Mouse (Mus musculus): ENCODE results near the gene Cldn20. TPM values are rescaled to one million over a fixed set of nuclear protein-coding genes. Genes with fewer than 3 reads are reported as not detected.

Cldn20 gene
- total RNA-seq (2014; rRNA removed; ENCODE audit: low replicate concordance) (not detected in 2 replicates), polyA plus RNA-seq (2015; fragmentation: Nextera tagmentation; extraction: Ambion mirVana) (not detected in 2 replicates)

- H3K36me3 ChIP-seq (replicated peaks; ENCODE audit: control insufficient read depth, insufficient read depth, low read length), result no peaks in the 10 kb centered on the region
- TF ChIP-seq EP300 (IDR thresholded peaks at IDR 0.05; ENCODE audit: low read depth), result no peak
- H3K4me2 ChIP-seq (ENCODE audit: low read depth, low read length), result no peak within 1 kb of the TSS
- H3K9me3 ChIP-seq (replicated peaks; ENCODE audit: control insufficient read depth, low read length), result no peaks in the 10 kb centered on the region
- H3K27me3 ChIP-seq (ENCODE audit: control insufficient read depth, insufficient read depth, low read length), result no peaks in the 10 kb centered on the region
- H3K4me3 ChIP-seq (ENCODE audit: low read depth, low read length), result no peak within 1 kb of the TSS
- no peak for DNase-seq (ENCODE audit: low spot score)
- WGBS, result 82% methylated on average over 4 of the region's 4 CpGs
- no peak within 1 kb of the TSS for H3K27ac ChIP-seq (ENCODE audit: low read depth)
- H3K9ac ChIP-seq (replicated peaks; ENCODE audit: low read depth, low read length), result no peak within 1 kb of the TSS
- no peaks in the 10 kb centered on the region for H3K4me1 ChIP-seq (ENCODE audit: control insufficient read depth, insufficient read depth)
- no peak for ATAC-seq (ENCODE audit: insufficient read depth, low read depth)
Measured at GRCm38 (mm10) chr17:3532254-3532653, at the start of gene Cldn20. Gene Cldn20 (plus strand): TSS chr17:3532554.

GRCm38 (mm10) chr17:3483091-3483490 is 49.3 kb upstream of the Cldn20 start:
- Histone ChIP-seq H3K27ac (ENCODE audit: low read depth) (no peak overlapping the region), H3K4me2 (ENCODE audit: low read depth, low read length) (no peak overlapping the region), H3K36me3 (replicated peaks; ENCODE audit: control insufficient read depth, insufficient read depth, low read length) (no peaks in the 10 kb centered on the region; the same call in 1 of the 2 replicates), H3K4me1 (ENCODE audit: control insufficient read depth, insufficient read depth) (no peaks in the 10 kb centered on the region), H3K4me3 (ENCODE audit: low read depth, low read length) (no peak overlapping the region), H3K9me3 (replicated peaks; ENCODE audit: control insufficient read depth, low read length) (no peaks in the 10 kb centered on the region), H3K9ac (replicated peaks; ENCODE audit: low read depth, low read length) (no peak overlapping the region), H3K27me3 (ENCODE audit: control insufficient read depth, insufficient read depth, low read length) (no peaks in the 10 kb centered on the region)
- no peak for ATAC-seq (ENCODE audit: insufficient read depth, low read depth)
- no peak for DNase-seq (ENCODE audit: low spot score)
- 85% methylated on average over 8 of the region's 8 CpGs for WGBS
- no peak for TF ChIP-seq EP300 (IDR thresholded peaks at IDR 0.05; ENCODE audit: low read depth)
- no peak for TF ChIP-seq CTCF (IDR thresholded peaks at IDR 0.05; ENCODE audit: low read depth)

- H3K27ac ChIP-seq (ENCODE audit: low read depth), result no peak overlapping the region
- H3K4me3 ChIP-seq (ENCODE audit: low read depth, low read length), result no peak overlapping the region
- H3K9ac ChIP-seq (replicated peaks; ENCODE audit: low read depth, low read length), result no peak overlapping the region
- H3K4me1 ChIP-seq (ENCODE audit: control insufficient read depth, insufficient read depth), result no peaks in the 10 kb centered on the region
- TF ChIP-seq CTCF (IDR thresholded peaks at IDR 0.05; ENCODE audit: low read depth), result no peak
- TF ChIP-seq EP300 (IDR thresholded peaks at IDR 0.05; ENCODE audit: low read depth), result no peak
- no peak overlapping the region for H3K4me2 ChIP-seq (ENCODE audit: low read depth, low read length)
- H3K9me3 ChIP-seq (replicated peaks; ENCODE audit: control insufficient read depth, low read length), result no peaks in the 10 kb centered on the region
- WGBS, result 75% methylated on average over 7 of the region's 7 CpGs
- H3K27me3 ChIP-seq (ENCODE audit: control insufficient read depth, insufficient read depth, low read length), result no peaks in the 10 kb centered on the region
- DNase-seq (ENCODE audit: low spot score) (no peak), ATAC-seq (ENCODE audit: insufficient read depth, low read depth) (no peak)
- H3K36me3 ChIP-seq (replicated peaks; ENCODE audit: control insufficient read depth, insufficient read depth, low read length), result no peaks in the 10 kb centered on the region
Measured at GRCm38 (mm10) chr17:3485851-3486250, 46.5 kb upstream of the Cldn20 start.

- Histone ChIP-seq H3K4me3 (ENCODE audit: low read depth, low read length) (no peak overlapping the region), H3K4me1 (ENCODE audit: control insufficient read depth, insufficient read depth) (no peaks in the 10 kb centered on the region), H3K27ac (ENCODE audit: low read depth) (no peak overlapping the region), H3K27me3 (ENCODE audit: control insufficient read depth, insufficient read depth, low read length) (no peaks in the 10 kb centered on the region), H3K4me2 (ENCODE audit: low read depth, low read length) (no peak overlapping the region), H3K9me3 (replicated peaks; ENCODE audit: control insufficient read depth, low read length) (no peaks in the 10 kb centered on the region), H3K9ac (replicated peaks; ENCODE audit: low read depth, low read length) (no peak overlapping the region), H3K36me3 (replicated peaks; ENCODE audit: control insufficient read depth, insufficient read depth, low read length) (no peaks in the 10 kb centered on the region)
- TF ChIP-seq EP300 (IDR thresholded peaks at IDR 0.05; ENCODE audit: low read depth) (no peak), CTCF (IDR thresholded peaks at IDR 0.05; ENCODE audit: low read depth) (no peak)
- 86% methylated on average over 4 of the region's 4 CpGs for WGBS
- DNase-seq (ENCODE audit: low spot score) (no peak), ATAC-seq (ENCODE audit: insufficient read depth, low read depth) (no peak)
Measured at GRCm38 (mm10) chr17:3487211-3487610, 45.1 kb upstream of the Cldn20 start.

- no peak overlapping the region for H3K27ac ChIP-seq (ENCODE audit: low read depth)
- no peaks in the 10 kb centered on the region for H3K4me1 ChIP-seq (ENCODE audit: control insufficient read depth, insufficient read depth)
- no peak overlapping the region for H3K9ac ChIP-seq (replicated peaks; ENCODE audit: low read depth, low read length)
- no peaks in the 10 kb centered on the region for H3K36me3 ChIP-seq (replicated peaks; ENCODE audit: control insufficient read depth, insufficient read depth, low read length)
- H3K27me3 ChIP-seq (ENCODE audit: control insufficient read depth, insufficient read depth, low read length), result no peaks in the 10 kb centered on the region
- no peak overlapping the region for H3K4me3 ChIP-seq (ENCODE audit: low read depth, low read length)
- WGBS, result 78% methylated on average over 12 of the region's 12 CpGs
- no peak for DNase-seq (ENCODE audit: low spot score)
- no peak for ATAC-seq (ENCODE audit: insufficient read depth, low read depth)
- no peaks in the 10 kb centered on the region for H3K9me3 ChIP-seq (replicated peaks; ENCODE audit: control insufficient read depth, low read length)
- H3K4me2 ChIP-seq (ENCODE audit: low read depth, low read length), result no peak overlapping the region
- TF ChIP-seq CTCF (IDR thresholded peaks at IDR 0.05; ENCODE audit: low read depth), result no peak
- no peak for TF ChIP-seq EP300 (IDR thresholded peaks at IDR 0.05; ENCODE audit: low read depth)
Measured at GRCm38 (mm10) chr17:3487721-3488601, 44.4 kb upstream of the Cldn20 start.
